Comparison of ENCODE assay signal across 24 mouse cellular contexts in genomic region chr3:108963278-108963677, GRCm38 (mm10). TPM values are rescaled to one million over a fixed set of nuclear protein-coding genes. Genes with fewer than 3 reads are reported as not detected.
DNase-seq lines count a peak whose midpoint lies in the region; ATAC-seq lines count a peak whose summit lies in the region.
"Had no signal": no experiment of that assay in that cellular context is flagged by ENCODE, and none has a peak within 500 bp of the region (broad histone marks: within the 10 kb centered on the region; RNA-seq: fewer than 3 reads in every experiment).

No protein-coding gene starts in this region.

- no peak overlapping the region for H3K4me3 ChIP-seq in midbrain, embryonic 10.5 days
- no peak overlapping the region for H3K4me3 ChIP-seq in midbrain, embryonic 15.5 days
- H3K4me3 ChIP-seq: embryonic facial prominence, embryonic 12.5 days; embryonic facial prominence, embryonic 15.5 days; erythroblast, embryonic 14.5 days; forebrain, embryonic 10.5 days; forebrain, embryonic 12.5 days had no signal

- peak; percentile 88 for ATAC-seq in frontal cortex, adult (ENCODE audit: low TSS enrichment)
- ATAC-seq in midbrain, embryonic 15.5 days (replicated peaks): no peak
- ATAC-seq: forebrain, embryonic 14.5 days; forebrain, embryonic 16.5 days had no signal

- H3K4me2 ChIP-seq in midbrain, embryonic 15.5 days: no peak overlapping the region
- H3K4me2 ChIP-seq: embryonic facial prominence, embryonic 12.5 days; embryonic facial prominence, embryonic 15.5 days; forebrain, embryonic 12.5 days had no signal

- DNase-seq in frontal cortex, postnatal 14 days (ENCODE audit: low spot score in 2 of 2): no peak
- no peak for DNase-seq in midbrain, embryonic 10.5 days (ENCODE audit: low spot score)
- DNase-seq in thymus, postnatal 14 days: peak; percentile 11
- DNase-seq in thymus, adult 18-20 months: no peak
- DNase-seq in cerebellum, postnatal 25 days: no peak
- DNase-seq: adrenal gland, adult 2 months; adrenal gland, postnatal 10 days; adrenal gland, postnatal 25 days; cerebellum, adult 11-12 months; cerebellum, adult 2 months; cerebellum, adult 9-10 months; cerebellum, postnatal 10 days; cerebellum, postnatal 36 days; embryo, embryonic 11 days had no signal

- H3K9me3 ChIP-seq in midbrain, embryonic 10.5 days (replicated peaks): no peaks in the 10 kb centered on the region
- H3K9me3 ChIP-seq in midbrain, embryonic 15.5 days: no peaks in the 10 kb centered on the region
- H3K9me3 ChIP-seq: embryonic facial prominence, embryonic 12.5 days; embryonic facial prominence, embryonic 15.5 days; forebrain, embryonic 10.5 days; forebrain, embryonic 12.5 days had no signal

- no peaks in the 10 kb centered on the region for H3K36me3 ChIP-seq in midbrain, embryonic 10.5 days
- H3K36me3 ChIP-seq in midbrain, embryonic 15.5 days (replicated peaks): 0 out of 2 replicates have a peak, but pooled peaks cover 3% of the 10 kb centered on the region
- H3K36me3 ChIP-seq: embryonic facial prominence, embryonic 12.5 days; embryonic facial prominence, embryonic 15.5 days; forebrain, embryonic 10.5 days; forebrain, embryonic 12.5 days had no signal

- H3K27me3 ChIP-seq in midbrain, embryonic 10.5 days (ENCODE audit: low read depth, poor library complexity, severe bottlenecking): no peaks in the 10 kb centered on the region
- H3K27me3 ChIP-seq in midbrain, embryonic 15.5 days (replicated peaks): no peaks in the 10 kb centered on the region
- H3K27me3 ChIP-seq: embryonic facial prominence, embryonic 12.5 days; embryonic facial prominence, embryonic 15.5 days; forebrain, embryonic 12.5 days had no signal

- H3K27ac ChIP-seq in midbrain, embryonic 10.5 days (replicated peaks): peak overlapping the region; percentile 84
- H3K27ac ChIP-seq in midbrain, embryonic 15.5 days: no peak overlapping the region
- H3K27ac ChIP-seq: embryonic facial prominence, embryonic 12.5 days; embryonic facial prominence, embryonic 15.5 days; forebrain, embryonic 10.5 days; forebrain, embryonic 12.5 days had no signal

- H3K9ac ChIP-seq in midbrain, embryonic 15.5 days: no peak overlapping the region
- H3K9ac ChIP-seq: embryonic facial prominence, embryonic 12.5 days; embryonic facial prominence, embryonic 15.5 days; forebrain, embryonic 12.5 days had no signal

- 90% methylated on average over 3 of the region's 3 CpGs for WGBS in midbrain, embryonic 10.5 days
- WGBS in midbrain, embryonic 15.5 days: 63% methylated on average over 3 of the region's 3 CpGs

- peaks cover 36% of the 10 kb centered on the region for H3K4me1 ChIP-seq in midbrain, embryonic 10.5 days
- H3K4me1 ChIP-seq in midbrain, embryonic 15.5 days: peaks cover 16% of the 10 kb centered on the region

RNA-seq across cellular contexts. Expression of gene Gm9857, which starts 23.0 kb away (rescaled TPM):
- not detected in 2 replicates for polyA plus RNA-seq in midbrain, embryonic 10.5 days (2016; fragmentation: Nextera tagmentation; extraction: Ambion mirVana)
- polyA plus RNA-seq in midbrain, embryonic 15.5 days (2015; fragmentation: Nextera tagmentation; extraction: Ambion mirVana): not detected in 2 replicates
- polyA plus RNA-seq: adrenal gland, adult 2 months; C2C12; embryonic facial prominence, embryonic 12.5 days; erythroblast, embryonic 14.5 days; forebrain, embryonic 10.5 days; forebrain, embryonic 12.5 days; forebrain, embryonic 14.5 days had no signal

RNA-seq across cellular contexts. Expression of gene Henmt1, which starts 23.6 kb away (rescaled TPM):
- polyA plus RNA-seq in midbrain, embryonic 10.5 days (2016; fragmentation: Nextera tagmentation; extraction: Ambion mirVana): 0.62 and 0.67 TPM in 2 replicates
- polyA plus RNA-seq in midbrain, embryonic 15.5 days (2015; fragmentation: Nextera tagmentation; extraction: Ambion mirVana): 2.3 and 3.4 TPM in 2 replicates
- polyA plus RNA-seq: adrenal gland, adult 2 months; erythroblast, embryonic 14.5 days had no signal

RNA-seq across cellular contexts. Expression of gene Prpf38b, which starts 51.8 kb away (rescaled TPM):
- polyA plus RNA-seq in midbrain, embryonic 10.5 days (2016; fragmentation: Nextera tagmentation; extraction: Ambion mirVana): 67.2 and 68.3 TPM in 2 replicates
- polyA plus RNA-seq in midbrain, embryonic 15.5 days (2015; fragmentation: Nextera tagmentation; extraction: Ambion mirVana): 55.8 TPM in 2 replicates
